Mouse (Mus musculus): ENCODE measurements around the gene Nat8l.

Gene Nat8l

GRCm38 (mm10) chr5:34002636-34003035, 6.9 kb downstream of the Nat8l start:
- DNase-seq (ENCODE audit: low read depth, low spot score) = no peak

- no peak for DNase-seq (ENCODE audit: low read depth, low spot score)
Measured at GRCm38 (mm10) chr5:34004618-34005017, 8.8 kb downstream of the Nat8l start.

- DNase-seq (ENCODE audit: low read depth, low spot score) = no peak
Measured at GRCm38 (mm10) chr5:34006832-34007231, 11.0 kb downstream of the Nat8l start.

GRCm38 (mm10) chr5:34007392-34007941, 11.7 kb downstream of the Nat8l start:
- no peak for DNase-seq (ENCODE audit: low read depth, low spot score)

DNA sequence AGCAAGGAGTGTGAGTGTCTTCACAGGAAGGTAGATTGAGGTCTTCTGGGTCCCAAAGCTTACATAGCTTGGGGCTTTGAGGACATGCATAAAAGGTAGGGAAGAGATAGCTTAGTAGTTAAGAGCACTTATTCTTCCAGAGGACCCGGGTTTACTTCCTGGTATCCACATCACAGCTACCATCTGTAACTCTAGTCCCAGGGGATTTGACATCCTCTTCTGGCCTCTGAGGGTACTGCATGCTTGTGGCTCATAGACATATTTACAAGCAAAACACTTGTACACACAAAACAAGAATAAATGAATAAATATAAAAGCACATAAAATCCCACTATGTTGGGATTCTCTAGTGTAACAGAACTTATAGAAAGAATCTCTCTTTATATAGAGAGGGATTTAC, 18.9 kb downstream of the Nat8l start:
- peak; percentile 45 for DNase-seq (ENCODE audit: low read depth, low spot score)

GRCm38 (mm10) chr5:34018968-34019367, 23.2 kb downstream of the Nat8l start:
- no peak for DNase-seq (ENCODE audit: low read depth, low spot score)

GRCm38 (mm10) chr5:34030101-34030500, 34.3 kb downstream of the Nat8l start:
- no peak for DNase-seq (ENCODE audit: low read depth, low spot score)

- no peak for DNase-seq (ENCODE audit: low read depth, low spot score)
Measured at GRCm38 (mm10) chr5:34031022-34031421, 35.2 kb downstream of the Nat8l start.

- no peak for DNase-seq (ENCODE audit: low read depth, low spot score)
Measured at GRCm38 (mm10) chr5:34032520-34032919, 36.7 kb downstream of the Nat8l start.
